Mouse (Mus musculus): ENCODE measurements at regions not wholly inside any gene's neighbourhood (a gene's known extent, or its start where the extent isn't known, plus 50 kb on each side); places are given as distances from the start of the nearest gene placed in this dataset.

DNA sequence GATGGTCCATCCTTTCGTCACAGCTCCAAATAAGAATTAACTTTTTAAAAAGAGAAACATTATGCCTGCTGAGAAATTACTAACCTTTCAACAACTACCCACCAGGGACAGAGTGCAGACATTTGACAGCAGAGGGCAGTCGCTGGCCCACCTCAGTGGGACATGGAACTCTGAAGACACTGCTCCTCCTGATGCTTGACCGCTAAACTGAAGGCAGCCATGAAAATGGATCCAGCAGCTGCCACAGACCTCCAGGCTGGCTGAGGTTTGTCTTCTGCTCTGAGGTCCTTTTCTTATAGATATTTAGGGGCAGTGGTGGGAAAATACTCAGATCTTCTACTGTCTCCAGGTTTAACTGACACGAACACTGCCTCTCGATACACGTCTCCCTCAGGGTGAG, 265.7 kb upstream of the Gm5148 start:
- TF ChIP-seq REST (IDR thresholded peaks at IDR 0.05; ENCODE audit: insufficient read depth, insufficient read length) (no peak), CEBPB (IDR thresholded peaks at IDR 0.05; ENCODE audit: insufficient read depth, poor library complexity, severe bottlenecking) (no peak)
- H3K36me3 ChIP-seq (ENCODE audit: control insufficient read depth, insufficient read depth): no peaks in the 10 kb centered on the region
- H3K4me2 ChIP-seq (ENCODE audit: low read depth): no peak overlapping the region
- H3ac ChIP-seq (ENCODE audit: control insufficient read depth, insufficient read length): no peak overlapping the region
- H3K27me3 ChIP-seq (ENCODE audit: control insufficient read depth, insufficient read depth, insufficient read length): no peaks in the 10 kb centered on the region
- no peak overlapping the region for H3K4me3 ChIP-seq
- no peaks in the 10 kb centered on the region for H3K79me2 ChIP-seq (ENCODE audit: control insufficient read depth, insufficient read depth)

DNA sequence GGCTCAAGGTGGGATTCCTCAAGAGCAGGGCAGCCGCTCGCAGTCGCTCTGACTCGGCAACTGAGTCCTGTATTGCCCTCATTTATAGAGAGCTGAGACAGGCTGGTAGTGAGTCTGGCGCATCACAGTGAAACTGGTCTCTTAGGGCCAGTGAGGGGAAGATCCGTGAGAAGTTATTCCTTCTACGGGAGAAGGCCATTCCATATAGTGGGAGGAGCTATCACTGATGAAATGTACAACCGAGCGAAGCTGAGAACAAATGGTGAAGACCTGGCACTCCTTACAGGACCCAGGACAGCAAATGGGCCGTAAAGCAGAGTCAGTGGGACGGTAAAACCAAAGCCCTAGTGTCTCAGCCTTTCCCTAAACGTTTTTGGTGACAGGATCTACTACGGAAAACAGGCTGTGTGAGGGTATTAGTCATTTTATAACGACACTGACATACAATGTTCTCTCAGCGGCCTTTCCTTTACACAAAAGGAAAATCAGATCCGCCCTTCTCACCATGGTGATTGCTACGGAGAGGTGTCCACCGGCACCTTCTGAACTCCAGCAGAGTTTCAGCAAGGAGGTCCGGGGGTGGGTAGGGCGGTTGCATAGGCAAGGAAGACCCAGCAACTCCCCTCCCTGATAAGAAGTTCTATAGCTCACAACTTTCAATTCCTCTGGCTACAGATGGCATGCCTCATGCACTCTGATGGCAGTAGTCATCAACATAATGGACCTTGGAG, 263.6 kb upstream of the Gm5148 start:
- no peak overlapping the region for H3K4me3 ChIP-seq
- no peak overlapping the region for H3ac ChIP-seq (ENCODE audit: control insufficient read depth, insufficient read length)
- no peaks in the 10 kb centered on the region for H3K36me3 ChIP-seq (ENCODE audit: control insufficient read depth, insufficient read depth)
- H3K4me2 ChIP-seq (ENCODE audit: low read depth): no peak overlapping the region
- no peak for TF ChIP-seq SRF (IDR thresholded peaks at IDR 0.05; ENCODE audit: control insufficient read depth, insufficient read length, low read depth)
- TF ChIP-seq TCF12 (IDR thresholded peaks at IDR 0.05; ENCODE audit: insufficient read depth, poor library complexity, severe bottlenecking): no peak
- TF ChIP-seq POLR2AphosphoS2 (IDR thresholded peaks at IDR 0.05; ENCODE audit: insufficient read length, low read depth): no peak
- no peak for TF ChIP-seq POLR2A (IDR thresholded peaks at IDR 0.05; ENCODE audit: insufficient read length, low read depth)
- TF ChIP-seq MAX (IDR thresholded peaks at IDR 0.05; ENCODE audit: low read depth): no peak
- no peak for TF ChIP-seq CEBPB (IDR thresholded peaks at IDR 0.05; ENCODE audit: insufficient read depth, poor library complexity, severe bottlenecking)
- no peak for TF ChIP-seq REST (IDR thresholded peaks at IDR 0.05; ENCODE audit: insufficient read depth, insufficient read length)
- no peak for TF ChIP-seq TCF3 (IDR thresholded peaks at IDR 0.05; ENCODE audit: insufficient read length, low read depth)
- TF ChIP-seq USF1 (IDR thresholded peaks at IDR 0.05; ENCODE audit: low read depth): no peak
- TF ChIP-seq MYOD1 (IDR thresholded peaks at IDR 0.05; ENCODE audit: control insufficient read depth in 1 of 3, insufficient read length in 2 of 3, low read depth in 2 of 3): no peak
- TF ChIP-seq MYOG (IDR thresholded peaks at IDR 0.05; ENCODE audit: control insufficient read depth in 1 of 3, insufficient read depth in 1 of 3, insufficient read length in 2 of 3, low read depth in 2 of 3): no peak
- no peak for TF ChIP-seq E2F4 (IDR thresholded peaks at IDR 0.05; ENCODE audit: insufficient read depth)
- no peaks in the 10 kb centered on the region for H3K79me2 ChIP-seq (ENCODE audit: control insufficient read depth, insufficient read depth)
- H3K27me3 ChIP-seq (ENCODE audit: control insufficient read depth, insufficient read depth, insufficient read length): no peaks in the 10 kb centered on the region

DNA sequence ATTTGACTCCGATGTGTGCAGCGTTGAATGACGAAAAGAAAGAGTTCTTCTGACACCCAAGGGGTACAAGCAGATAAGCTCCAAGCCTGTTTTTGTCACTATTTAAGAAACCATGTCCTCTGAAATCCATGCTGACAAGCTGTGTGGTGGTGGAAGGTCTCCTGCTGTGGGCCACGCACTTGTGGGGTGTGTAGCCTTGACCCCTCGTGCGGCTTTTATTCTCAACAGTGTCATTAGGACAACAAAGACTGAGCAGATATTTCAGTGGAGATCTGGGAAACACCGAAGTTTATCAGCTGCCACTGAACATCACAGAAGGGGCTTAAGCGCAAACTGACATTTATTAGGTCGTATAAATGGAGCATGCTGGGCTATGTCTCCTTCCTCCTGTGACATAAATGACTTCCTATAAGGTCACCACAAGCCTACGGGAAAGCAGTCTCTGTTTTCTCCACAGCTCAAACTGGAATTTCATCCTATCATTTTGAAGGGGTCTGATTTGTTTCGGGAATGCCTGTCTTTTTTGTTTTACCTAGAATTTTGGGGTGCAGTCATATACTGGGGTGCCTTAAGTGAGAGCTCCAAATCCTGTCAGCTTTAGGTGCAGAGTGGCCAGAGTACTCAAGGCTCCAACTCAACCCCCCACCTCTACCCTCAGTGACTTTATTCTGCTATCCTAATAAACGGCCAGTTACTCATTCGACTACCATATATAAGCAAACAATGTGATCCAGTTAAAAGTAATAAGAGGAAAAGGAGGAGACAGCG, 262.9 kb upstream of the Gm5148 start:
- Histone ChIP-seq H3K4me3 (no peak overlapping the region), H3K36me3 (ENCODE audit: control insufficient read depth, insufficient read depth) (no peaks in the 10 kb centered on the region), H3K79me2 (ENCODE audit: control insufficient read depth, insufficient read depth) (no peaks in the 10 kb centered on the region), H3K27me3 (ENCODE audit: control insufficient read depth, insufficient read depth, insufficient read length) (no peaks in the 10 kb centered on the region), H3ac (ENCODE audit: control insufficient read depth, insufficient read length) (no peak overlapping the region), H3K4me2 (ENCODE audit: low read depth) (no peak overlapping the region)
- TF ChIP-seq MYOG (IDR thresholded peaks at IDR 0.05; ENCODE audit: control insufficient read depth in 1 of 3, insufficient read depth in 1 of 3, insufficient read length in 2 of 3, low read depth in 2 of 3) (no peak), E2F4 (IDR thresholded peaks at IDR 0.05; ENCODE audit: insufficient read depth) (no peak), REST (IDR thresholded peaks at IDR 0.05; ENCODE audit: insufficient read depth, insufficient read length) (no peak), MYOD1 (IDR thresholded peaks at IDR 0.05; ENCODE audit: control insufficient read depth in 1 of 3, insufficient read length in 2 of 3, low read depth in 2 of 3) (no peak), MAX (IDR thresholded peaks at IDR 0.05; ENCODE audit: low read depth) (no peak), SRF (IDR thresholded peaks at IDR 0.05; ENCODE audit: control insufficient read depth, insufficient read length, low read depth) (no peak), TCF12 (IDR thresholded peaks at IDR 0.05; ENCODE audit: insufficient read depth, poor library complexity, severe bottlenecking) (no peak), TCF3 (IDR thresholded peaks at IDR 0.05; ENCODE audit: insufficient read length, low read depth) (no peak), CEBPB (IDR thresholded peaks at IDR 0.05; ENCODE audit: insufficient read depth, poor library complexity, severe bottlenecking) (no peak), POLR2A (IDR thresholded peaks at IDR 0.05; ENCODE audit: insufficient read length, low read depth) (no peak), USF1 (IDR thresholded peaks at IDR 0.05; ENCODE audit: low read depth) (no peak), POLR2AphosphoS2 (IDR thresholded peaks at IDR 0.05; ENCODE audit: insufficient read length, low read depth) (no peak)

- TF ChIP-seq CEBPB (IDR thresholded peaks at IDR 0.05; ENCODE audit: insufficient read depth, poor library complexity, severe bottlenecking): no peak
- no peak for TF ChIP-seq POLR2A (IDR thresholded peaks at IDR 0.05; ENCODE audit: insufficient read length, low read depth)
- TF ChIP-seq MYOG (IDR thresholded peaks at IDR 0.05; ENCODE audit: control insufficient read depth in 1 of 3, insufficient read depth in 1 of 3, insufficient read length in 2 of 3, low read depth in 2 of 3): no peak
- TF ChIP-seq MAX (IDR thresholded peaks at IDR 0.05; ENCODE audit: low read depth): no peak
- TF ChIP-seq USF1 (IDR thresholded peaks at IDR 0.05; ENCODE audit: low read depth): no peak
- TF ChIP-seq SRF (IDR thresholded peaks at IDR 0.05; ENCODE audit: control insufficient read depth, insufficient read length, low read depth): no peak
- no peak overlapping the region for H3K4me3 ChIP-seq
- no peaks in the 10 kb centered on the region for H3K27me3 ChIP-seq (ENCODE audit: control insufficient read depth, insufficient read depth, insufficient read length)
- no peak overlapping the region for H3K4me2 ChIP-seq (ENCODE audit: low read depth)
- H3K79me2 ChIP-seq (ENCODE audit: control insufficient read depth, insufficient read depth): no peaks in the 10 kb centered on the region
- no peak overlapping the region for H3ac ChIP-seq (ENCODE audit: control insufficient read depth, insufficient read length)
- H3K36me3 ChIP-seq (ENCODE audit: control insufficient read depth, insufficient read depth): no peaks in the 10 kb centered on the region
Measured at GRCm38 (mm10) chr3:37984706-37985105, 260.4 kb upstream of the Gm5148 start.

Measured in myocyte (in vitro differentiated cells).